Mouse (Mus musculus) limb, embryonic 13.5 days (tissue): ENCODE measurements around the gene Rbpms2. TPM values are rescaled to one million over a fixed set of nuclear protein-coding genes. Genes with fewer than 3 reads are reported as not detected.

Experiments
- ATAC-seq: fragments of 200-750 bp; cut with Nextera tagmentation; 2 replicates; pipeline ENCODE4 v1.8.0; 2017; ENCODE audit warnings: low read depth, moderate number of reproducible peaks, moderate TSS enrichment; ENCODE audit not compliant: low FRiP score
- H3K27ac ChIP-seq: fragments of 300-500 bp; sonication (generic); 2 replicates; pipeline ENCODE4 v1.5.1; 2015; ENCODE audit warnings: inconsistent platforms, mild to moderate bottlenecking, moderate library complexity
- H3K27me3 ChIP-seq: fragments of 300-500 bp; sonication (generic); 2 replicates; pipeline ENCODE4 v1.6.1; 2015; ENCODE audit warnings: mild to moderate bottlenecking, inconsistent platforms
- H3K36me3 ChIP-seq: fragments of 300-500 bp; sonication (generic); 2 replicates; pipeline ENCODE4 v1.6.1; 2015; ENCODE audit warnings: inconsistent platforms, mild to moderate bottlenecking, moderate library complexity
- H3K4me1 ChIP-seq: fragments of 300-500 bp; sonication (generic); 2 replicates; pipeline ENCODE4 v1.6.1; 2015; ENCODE audit warnings: inconsistent platforms
- H3K4me2 ChIP-seq: fragments of 300-500 bp; sonication (generic); replicated peaks from 2 replicates; pipeline ENCODE4 v1.6.1; 2015; ENCODE audit warnings: inconsistent platforms, mild to moderate bottlenecking, moderate library complexity
- H3K4me3 ChIP-seq: fragments of 300-500 bp; sonication (generic); 2 replicates; pipeline ENCODE4 v1.5.1; 2015; ENCODE audit warnings: moderate library complexity, mild to moderate bottlenecking, inconsistent platforms
- H3K9ac ChIP-seq: fragments of 300-500 bp; sonication (generic); 2 replicates; pipeline ENCODE4 v1.6.1; 2015; ENCODE audit warnings: mild to moderate bottlenecking, inconsistent platforms
- H3K9me3 ChIP-seq: fragments of 300-500 bp; sonication (generic); 2 replicates; pipeline ENCODE4 v1.6.1; 2016; ENCODE audit warnings: inconsistent platforms
- WGBS: fragments of 180-500 bp; shearing (Covaris S2); methylation state at CpG from one replicate; pipeline ENCODE4 v1.1.7; 2015; 5-methylcytosine and 5-hydroxymethylcytosine counted together
- polyA plus RNA-seq: library from polyadenylated mRNA; unstranded; fragments of >200 nt; fragmentation: Nextera tagmentation; extraction: Ambion mirVana; gene quantifications from 2 replicates; pipeline ENCODE4 v1.2.1, GENCODE M21; 2015

Rbpms2 gene
- polyA plus RNA-seq = 15.3 and 16.1 TPM in 2 replicates

DNA sequence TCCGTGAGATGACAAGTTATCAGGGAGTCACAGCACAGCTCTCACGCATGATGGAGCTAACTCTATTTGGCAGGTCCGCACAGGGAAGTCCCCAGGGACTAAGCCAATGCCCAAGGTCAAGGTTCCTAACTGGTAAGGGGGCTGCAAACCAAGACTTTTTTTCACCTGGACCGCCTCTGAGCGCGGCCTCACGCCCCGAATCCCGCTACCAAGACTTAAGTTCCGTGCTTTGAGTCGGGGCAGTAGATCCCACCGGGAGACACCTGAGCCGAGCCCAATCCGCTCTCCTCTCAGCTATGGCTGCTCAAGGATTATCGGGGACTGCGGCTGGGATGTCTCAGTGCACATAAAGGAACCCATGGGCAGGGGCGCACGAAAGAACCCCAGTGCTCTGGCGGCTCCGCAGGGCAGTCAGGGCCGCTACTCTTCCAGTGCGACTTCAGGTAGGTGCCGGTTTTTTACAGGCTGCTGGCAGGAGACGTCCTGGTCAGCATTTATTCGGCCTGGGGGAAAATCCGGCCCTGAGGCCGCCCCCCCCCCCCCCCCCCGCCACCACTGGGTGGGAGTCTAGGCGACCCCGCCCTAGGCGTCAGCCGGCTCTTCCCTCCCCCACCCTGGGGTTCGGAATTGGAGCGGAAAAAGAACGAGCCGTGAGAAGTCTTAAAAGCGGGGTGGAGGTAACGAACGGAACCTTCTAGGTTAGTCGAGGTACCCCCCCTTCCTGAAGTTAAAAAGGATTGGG is at the start of gene Rbpms2:
TSS of gene Rbpms2 (plus strand) at position 624 of the 742 bp plus-strand sequence.
- WGBS = under 1% methylated on average over 38 of the region's 40 CpGs
- ATAC-seq = no peak

DNA sequence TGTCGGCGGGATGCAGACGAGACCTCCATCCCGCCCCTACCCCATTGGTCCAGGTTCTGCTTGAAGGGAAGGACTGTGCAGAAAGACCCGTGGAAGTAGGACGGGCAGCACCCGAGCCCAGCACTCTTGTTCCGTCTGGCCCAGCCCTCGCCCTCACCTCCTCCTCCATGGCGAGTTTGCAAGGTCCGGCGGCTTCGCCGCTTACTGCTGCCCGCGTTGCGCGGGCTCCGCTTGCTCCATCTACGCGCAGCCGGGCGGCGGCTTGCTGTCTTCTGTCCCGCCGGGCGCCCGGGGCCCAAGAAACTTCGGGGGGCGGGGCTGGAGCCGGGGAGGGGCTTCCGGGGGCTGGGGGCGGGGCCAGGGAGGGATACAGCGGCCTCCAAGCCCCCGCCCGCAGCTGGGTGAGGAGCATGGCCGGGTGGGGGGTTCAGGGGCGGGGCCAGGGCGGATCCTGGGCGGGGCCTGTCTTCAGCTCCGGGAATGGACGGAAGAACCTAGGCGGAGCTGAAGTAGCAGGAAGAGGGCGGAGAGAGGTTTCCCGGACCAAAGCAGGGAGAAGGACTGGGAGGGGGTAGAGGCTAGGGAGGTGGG is 49.6 kb upstream of the Rbpms2 start, which contains the start of gene Plekho2:
TSS of gene Plekho2 (minus strand) at position 260 of the 591 bp plus-strand sequence.
- no peaks in the 10 kb centered on the region for H3K27me3 ChIP-seq
- peak; percentile 95 for ATAC-seq
- H3K9me3 ChIP-seq = no peaks in the 10 kb centered on the region
- peak within 1 kb of the TSS; percentile 65 for H3K4me3 ChIP-seq
- peak within 1 kb of the TSS; percentile 79 for H3K27ac ChIP-seq
- WGBS = under 1% methylated on average over 44 of the region's 45 CpGs
- peak within 1 kb of the TSS; percentile 78 for H3K4me2 ChIP-seq
- H3K36me3 ChIP-seq = no peaks in the 10 kb centered on the region
- H3K9ac ChIP-seq = peak within 1 kb of the TSS; percentile 77
- H3K4me1 ChIP-seq = peaks cover 53% of the 10 kb centered on the region

More for the DNA sequence above, at the start of gene Rbpms2:
- H3K4me1 ChIP-seq = peaks cover 25% of the 10 kb centered on the region
- peak within 1 kb of the TSS; percentile 58 for H3K4me3 ChIP-seq
- H3K9ac ChIP-seq = peak within 1 kb of the TSS; percentile 67
- no peaks in the 10 kb centered on the region for H3K9me3 ChIP-seq
- peaks cover 44% of the 10 kb centered on the region for H3K27me3 ChIP-seq
- H3K4me2 ChIP-seq = peak within 1 kb of the TSS; percentile 97
- H3K27ac ChIP-seq = 0 out of 2 replicates have a peak within 1 kb of the TSS, but pooled peaks have one; percentile 39
- no peaks in the 10 kb centered on the region for H3K36me3 ChIP-seq

DNA sequence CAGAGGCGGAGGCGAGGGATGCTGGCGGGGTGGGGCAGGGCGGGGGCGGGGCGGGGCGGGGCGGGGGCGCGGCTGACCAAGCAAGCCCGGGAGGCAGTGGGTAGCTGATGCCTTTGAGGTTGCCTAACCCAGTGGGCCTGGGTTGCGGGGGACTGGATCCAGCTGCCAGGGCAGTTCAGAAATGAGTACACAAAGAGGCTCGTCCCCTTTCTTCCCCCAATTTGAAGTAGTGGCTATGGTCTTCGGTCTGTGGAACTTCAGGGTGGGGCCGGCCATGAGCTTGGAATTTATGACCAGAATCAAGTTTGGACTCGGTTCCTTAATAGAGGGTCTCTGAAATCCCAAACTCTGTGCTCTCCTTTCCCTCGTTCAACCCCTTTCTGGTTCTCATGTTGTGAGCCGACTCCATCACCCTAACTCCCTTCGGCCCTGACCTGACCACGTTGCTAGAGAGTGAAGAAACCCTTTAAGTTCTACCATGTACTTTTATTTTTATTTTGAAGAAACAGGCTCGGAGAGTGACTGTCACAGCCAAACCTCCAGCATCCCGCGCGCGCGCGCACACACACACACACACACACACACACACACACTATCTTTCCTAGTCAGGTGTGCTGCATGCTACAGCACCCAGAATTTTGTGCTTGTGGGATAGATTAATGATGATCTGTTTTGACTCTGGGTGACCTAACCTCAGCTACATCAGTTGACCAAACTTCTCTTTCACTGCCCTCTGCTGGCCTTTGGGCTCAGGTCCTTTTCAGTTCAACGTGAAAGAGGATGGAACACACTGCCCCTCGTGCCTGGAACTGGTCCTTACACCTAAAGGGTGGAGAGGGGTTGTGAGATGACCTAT is 48.8 kb upstream of the Rbpms2 start:
- H3K9ac ChIP-seq = peak overlapping the region; percentile 45; the same call in 1 of the 2 replicates

GRCm38 (mm10) chr9:65583045-65583444 is 46.4 kb upstream of the Rbpms2 start:
- Histone ChIP-seq H3K4me2 (no peak overlapping the region), H3K27me3 (no peaks in the 10 kb centered on the region), H3K4me1 (peaks cover 36% of the 10 kb centered on the region), H3K27ac (no peak overlapping the region), H3K4me3 (no peak overlapping the region), H3K36me3 (no peaks in the 10 kb centered on the region), H3K9ac (peak overlapping the region; percentile 10; the same call in 1 of the 2 replicates), H3K9me3 (no peaks in the 10 kb centered on the region)
- ATAC-seq = no peak
- WGBS = 23% methylated on average over 8 of the region's 8 CpGs

More for the DNA sequence above, 48.8 kb upstream of the Rbpms2 start:
- WGBS = 5% methylated on average over 24 of the region's 29 CpGs
- Histone ChIP-seq H3K4me1 (peaks cover 45% of the 10 kb centered on the region), H3K27ac (peak overlapping the region; percentile 79), H3K4me2 (peak overlapping the region; percentile 78), H3K4me3 (peak overlapping the region; percentile 65), H3K27me3 (no peaks in the 10 kb centered on the region), H3K36me3 (no peaks in the 10 kb centered on the region), H3K9me3 (no peaks in the 10 kb centered on the region)
- peak; percentile 15 for ATAC-seq

GRCm38 (mm10) chr9:65586406-65587269 is 42.8 kb upstream of the Rbpms2 start, which contains the start of gene Pif1:
Gene Pif1 (plus strand): TSS chr9:65587160.
- peaks cover 32% of the 10 kb centered on the region for H3K4me1 ChIP-seq
- H3K27ac ChIP-seq = peak within 1 kb of the TSS; percentile 55; the same call in 1 of the 2 replicates
- H3K9me3 ChIP-seq = no peaks in the 10 kb centered on the region
- peak; percentile 86 for ATAC-seq
- H3K9ac ChIP-seq = peak within 1 kb of the TSS; percentile 72
- H3K4me3 ChIP-seq = peak within 1 kb of the TSS; percentile 62
- H3K36me3 ChIP-seq = peaks cover 22% of the 10 kb centered on the region
- peak within 1 kb of the TSS; percentile 97 for H3K4me2 ChIP-seq
- H3K27me3 ChIP-seq = no peaks in the 10 kb centered on the region
- 8% methylated on average over 28 of the region's 28 CpGs for WGBS

DNA sequence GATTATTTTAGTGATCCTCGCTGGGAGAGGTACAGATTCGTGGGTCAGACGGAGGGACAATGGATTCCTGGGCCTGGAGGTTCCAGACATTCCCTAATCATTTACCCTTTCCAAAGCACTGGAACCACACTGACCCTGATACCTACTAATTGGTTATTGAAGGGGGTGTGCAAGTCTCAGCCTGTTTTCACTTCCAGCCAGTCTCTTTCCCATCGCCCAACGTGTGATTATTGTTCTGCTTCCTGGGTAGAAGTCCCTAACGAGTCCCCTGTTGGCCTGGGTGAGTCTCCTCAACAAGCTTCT is 42.2 kb upstream of the Rbpms2 start:
- Histone ChIP-seq H3K9ac (peak overlapping the region; percentile 72), H3K27me3 (no peaks in the 10 kb centered on the region), H3K4me3 (peak overlapping the region; percentile 62), H3K4me2 (peak overlapping the region; percentile 97), H3K4me1 (peaks cover 32% of the 10 kb centered on the region), H3K36me3 (peaks cover 25% of the 10 kb centered on the region), H3K9me3 (no peaks in the 10 kb centered on the region), H3K27ac (no peak overlapping the region)
- 0 out of 2 replicates have a peak, but pooled peaks have one; percentile 6 for ATAC-seq
- 0% methylated on average over 6 of the region's 6 CpGs for WGBS

DNA sequence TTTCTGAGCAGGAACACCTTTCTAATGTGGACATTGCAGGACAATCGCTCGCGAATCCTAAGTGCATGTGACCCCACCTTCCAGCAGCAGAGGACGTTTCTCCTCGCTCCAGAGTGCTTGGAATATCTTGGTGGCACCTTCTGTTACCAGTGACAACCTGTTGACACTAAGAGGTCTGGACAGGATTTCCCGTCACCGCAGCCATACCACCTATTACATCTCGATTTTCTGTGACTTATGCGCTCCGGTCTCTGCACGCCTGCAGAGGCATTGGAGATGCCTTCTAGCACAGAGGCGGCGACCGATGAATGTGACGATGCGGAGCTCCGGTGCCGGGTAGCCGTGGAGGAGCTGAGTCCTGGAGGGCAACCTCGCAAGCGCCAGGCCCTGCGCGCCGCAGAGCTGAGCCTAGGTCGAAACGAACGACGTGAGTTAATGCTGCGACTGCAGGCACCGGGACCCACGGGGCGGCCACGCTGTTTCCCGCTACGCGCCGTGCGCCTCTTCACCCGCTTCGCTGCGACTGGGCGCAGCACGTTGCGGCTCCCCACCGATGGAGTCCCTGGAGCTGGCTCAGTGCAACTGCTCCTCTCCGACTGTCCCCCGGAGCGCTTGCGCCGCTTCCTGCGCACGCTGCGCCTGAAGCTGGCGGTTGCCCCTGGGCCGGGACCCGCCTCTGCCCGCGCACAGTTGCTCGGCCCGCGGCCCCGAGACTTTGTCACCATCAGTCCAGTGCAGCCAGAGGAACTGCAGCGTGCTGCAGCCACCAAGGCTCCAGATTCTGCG is 41.7 kb upstream of the Rbpms2 start:
- H3K9me3 ChIP-seq = no peaks in the 10 kb centered on the region
- peak overlapping the region; percentile 97 for H3K4me2 ChIP-seq
- no peaks in the 10 kb centered on the region for H3K27me3 ChIP-seq
- H3K4me1 ChIP-seq = peaks cover 32% of the 10 kb centered on the region
- H3K4me3 ChIP-seq = peak overlapping the region; percentile 62
- H3K9ac ChIP-seq = peak overlapping the region; percentile 72
- H3K36me3 ChIP-seq = peaks cover 27% of the 10 kb centered on the region
- no peak overlapping the region for H3K27ac ChIP-seq
- WGBS = under 1% methylated on average over 64 of the region's 64 CpGs
- ATAC-seq = peak; percentile 28; the same call in 1 of the 2 replicates

DNA sequence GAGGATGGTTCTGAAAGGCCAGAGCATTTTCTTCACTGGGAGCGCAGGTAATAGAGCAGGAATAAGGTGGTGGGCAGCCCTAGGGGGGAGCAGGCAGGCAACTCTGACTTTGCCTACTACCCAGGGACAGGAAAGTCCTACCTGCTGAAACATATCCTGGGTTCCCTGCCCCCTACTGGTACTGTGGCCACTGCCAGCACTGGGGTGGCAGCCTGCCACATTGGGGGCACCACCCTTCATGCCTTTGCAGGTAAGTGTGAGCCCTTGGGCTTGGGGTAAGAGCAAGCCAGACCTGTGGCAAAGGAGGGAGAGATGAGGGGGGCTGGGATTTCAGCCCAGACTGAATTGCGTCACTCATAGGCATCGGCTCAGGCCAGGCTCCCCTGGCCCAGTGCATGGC is 40.4 kb upstream of the Rbpms2 start:
- H3K4me1 ChIP-seq = peaks cover 32% of the 10 kb centered on the region
- ATAC-seq = no peak
- peak overlapping the region; percentile 97 for H3K4me2 ChIP-seq
- H3K27ac ChIP-seq = no peak overlapping the region
- peak overlapping the region; percentile 62 for H3K4me3 ChIP-seq
- 87% methylated on average over 3 of the region's 3 CpGs for WGBS
- no peaks in the 10 kb centered on the region for H3K27me3 ChIP-seq
- H3K36me3 ChIP-seq = peaks cover 40% of the 10 kb centered on the region
- peak overlapping the region; percentile 72 for H3K9ac ChIP-seq
- H3K9me3 ChIP-seq = no peaks in the 10 kb centered on the region

GRCm38 (mm10) chr9:65592721-65593120 is 36.7 kb upstream of the Rbpms2 start:
- ATAC-seq = no peak

GRCm38 (mm10) chr9:65593596-65593995 is 35.9 kb upstream of the Rbpms2 start:
- peaks cover 59% of the 10 kb centered on the region for H3K36me3 ChIP-seq
- no peak overlapping the region for H3K4me2 ChIP-seq
- no peak overlapping the region for H3K27ac ChIP-seq

More at GRCm38 (mm10) chr9:65592721-65593120, 36.7 kb upstream of the Rbpms2 start:
- no peaks in the 10 kb centered on the region for H3K9me3 ChIP-seq
- no peak overlapping the region for H3K4me3 ChIP-seq
- 87% methylated on average over 3 of the region's 3 CpGs for WGBS
- H3K36me3 ChIP-seq = peaks cover 59% of the 10 kb centered on the region
- H3K27me3 ChIP-seq = no peaks in the 10 kb centered on the region
- H3K27ac ChIP-seq = no peak overlapping the region
- no peak overlapping the region for H3K4me2 ChIP-seq
- H3K4me1 ChIP-seq = peaks cover 23% of the 10 kb centered on the region
- no peak overlapping the region for H3K9ac ChIP-seq

More at GRCm38 (mm10) chr9:65593596-65593995, 35.9 kb upstream of the Rbpms2 start:
- H3K9me3 ChIP-seq = no peaks in the 10 kb centered on the region
- no peak overlapping the region for H3K4me3 ChIP-seq
- no peak overlapping the region for H3K9ac ChIP-seq
- 76% methylated on average over 9 of the region's 9 CpGs for WGBS
- no peak for ATAC-seq
- H3K27me3 ChIP-seq = no peaks in the 10 kb centered on the region
- peaks cover 14% of the 10 kb centered on the region for H3K4me1 ChIP-seq
